Mouse (Mus musculus): ENCODE data around the gene Tifab. TPM values are rescaled to one million over a fixed set of nuclear protein-coding genes. Genes with fewer than 3 reads are reported as not detected.
A peak's percentile ranks its signal among the peaks of the same experiment; 100 is the strongest.

Gene Tifab
- polyA plus RNA-seq, 1 experiment: 9.4 TPM

- WGBS: 27% methylated on average over 12 of the region's 14 CpGs
- H3K27ac ChIP-seq (ENCODE audit: control insufficient read depth, insufficient read depth, low read length): no peak overlapping the region
- TF ChIP-seq POLR2A (IDR thresholded peaks at IDR 0.05; ENCODE audit: control insufficient read depth, extremely low read depth, insufficient read depth, low read length, poor library complexity): no peak
- TF ChIP-seq CTCF (IDR thresholded peaks at IDR 0.05; ENCODE audit: borderline replicate concordance, control insufficient read depth, extremely low read depth, insufficient read depth, low read length, poor library complexity): no peak; the same call in 1 of the 2 replicates
- no peaks in the 10 kb centered on the region for H3K27me3 ChIP-seq (ENCODE audit: control insufficient read depth, insufficient read depth, low read length)
- DNase-seq: peak; percentile 53
- H3K4me1 ChIP-seq (replicated peaks; ENCODE audit: control insufficient read depth, insufficient read depth, low read length): peaks cover 26% of the 10 kb centered on the region
- H3K4me3 ChIP-seq (ENCODE audit: control insufficient read depth, insufficient read depth, low read length): no peak overlapping the region
- no peaks in the 10 kb centered on the region for H3K36me3 ChIP-seq (ENCODE audit: control insufficient read depth, insufficient read depth, low read length)
Measured at GRCm38 (mm10) chr13:56167446-56168402, 11.0 kb downstream of the Tifab start.

- WGBS: 51% methylated on average over 11 of the region's 11 CpGs
- TF ChIP-seq CTCF (IDR thresholded peaks at IDR 0.05; ENCODE audit: borderline replicate concordance, control insufficient read depth, extremely low read depth, insufficient read depth, low read length, poor library complexity) (no peak), POLR2A (IDR thresholded peaks at IDR 0.05; ENCODE audit: control insufficient read depth, extremely low read depth, insufficient read depth, low read length, poor library complexity) (no peak)
- Histone ChIP-seq H3K27ac (ENCODE audit: control insufficient read depth, insufficient read depth, low read length) (no peak overlapping the region), H3K4me3 (ENCODE audit: control insufficient read depth, insufficient read depth, low read length) (no peak overlapping the region), H3K27me3 (ENCODE audit: control insufficient read depth, insufficient read depth, low read length) (no peaks in the 10 kb centered on the region), H3K4me1 (replicated peaks; ENCODE audit: control insufficient read depth, insufficient read depth, low read length) (peaks cover 16% of the 10 kb centered on the region), H3K36me3 (ENCODE audit: control insufficient read depth, insufficient read depth, low read length) (no peaks in the 10 kb centered on the region)
- DNase-seq: no peak
Measured at GRCm38 (mm10) chr13:56165561-56165960, 13.1 kb downstream of the Tifab start.

- no peak for DNase-seq
- TF ChIP-seq POLR2A (IDR thresholded peaks at IDR 0.05; ENCODE audit: control insufficient read depth, extremely low read depth, insufficient read depth, low read length, poor library complexity): no peak
- no peak for TF ChIP-seq CTCF (IDR thresholded peaks at IDR 0.05; ENCODE audit: borderline replicate concordance, control insufficient read depth, extremely low read depth, insufficient read depth, low read length, poor library complexity)
- Histone ChIP-seq H3K36me3 (ENCODE audit: control insufficient read depth, insufficient read depth, low read length) (no peaks in the 10 kb centered on the region), H3K4me3 (ENCODE audit: control insufficient read depth, insufficient read depth, low read length) (no peak overlapping the region), H3K27ac (ENCODE audit: control insufficient read depth, insufficient read depth, low read length) (no peak overlapping the region), H3K27me3 (ENCODE audit: control insufficient read depth, insufficient read depth, low read length) (no peaks in the 10 kb centered on the region), H3K4me1 (replicated peaks; ENCODE audit: control insufficient read depth, insufficient read depth, low read length) (peaks cover 20% of the 10 kb centered on the region)
- WGBS: 88% methylated on average over 3 of the region's 3 CpGs
Measured at GRCm38 (mm10) chr13:56164372-56164771, 14.3 kb downstream of the Tifab start.

- 86% methylated on average over 6 of the region's 6 CpGs for WGBS
- TF ChIP-seq CTCF (IDR thresholded peaks at IDR 0.05; ENCODE audit: borderline replicate concordance, control insufficient read depth, extremely low read depth, insufficient read depth, low read length, poor library complexity) (no peak), POLR2A (IDR thresholded peaks at IDR 0.05; ENCODE audit: control insufficient read depth, extremely low read depth, insufficient read depth, low read length, poor library complexity) (no peak)
- Histone ChIP-seq H3K27ac (ENCODE audit: control insufficient read depth, insufficient read depth, low read length) (no peak overlapping the region), H3K4me1 (replicated peaks; ENCODE audit: control insufficient read depth, insufficient read depth, low read length) (peaks cover 24% of the 10 kb centered on the region), H3K36me3 (ENCODE audit: control insufficient read depth, insufficient read depth, low read length) (no peaks in the 10 kb centered on the region), H3K4me3 (ENCODE audit: control insufficient read depth, insufficient read depth, low read length) (no peak overlapping the region), H3K27me3 (ENCODE audit: control insufficient read depth, insufficient read depth, low read length) (no peaks in the 10 kb centered on the region)
- no peak for DNase-seq
Measured at GRCm38 (mm10) chr13:56163751-56164150, 14.9 kb downstream of the Tifab start.

- 42% methylated on average over 6 of the region's 6 CpGs for WGBS
- no peak overlapping the region for H3K27ac ChIP-seq (ENCODE audit: control insufficient read depth, insufficient read depth, low read length)
- no peak for TF ChIP-seq CTCF (IDR thresholded peaks at IDR 0.05; ENCODE audit: borderline replicate concordance, control insufficient read depth, extremely low read depth, insufficient read depth, low read length, poor library complexity)
- TF ChIP-seq POLR2A (IDR thresholded peaks at IDR 0.05; ENCODE audit: control insufficient read depth, extremely low read depth, insufficient read depth, low read length, poor library complexity): no peak
Measured at GRCm38 (mm10) chr13:56162859-56163258, 15.8 kb downstream of the Tifab start.

DNA sequence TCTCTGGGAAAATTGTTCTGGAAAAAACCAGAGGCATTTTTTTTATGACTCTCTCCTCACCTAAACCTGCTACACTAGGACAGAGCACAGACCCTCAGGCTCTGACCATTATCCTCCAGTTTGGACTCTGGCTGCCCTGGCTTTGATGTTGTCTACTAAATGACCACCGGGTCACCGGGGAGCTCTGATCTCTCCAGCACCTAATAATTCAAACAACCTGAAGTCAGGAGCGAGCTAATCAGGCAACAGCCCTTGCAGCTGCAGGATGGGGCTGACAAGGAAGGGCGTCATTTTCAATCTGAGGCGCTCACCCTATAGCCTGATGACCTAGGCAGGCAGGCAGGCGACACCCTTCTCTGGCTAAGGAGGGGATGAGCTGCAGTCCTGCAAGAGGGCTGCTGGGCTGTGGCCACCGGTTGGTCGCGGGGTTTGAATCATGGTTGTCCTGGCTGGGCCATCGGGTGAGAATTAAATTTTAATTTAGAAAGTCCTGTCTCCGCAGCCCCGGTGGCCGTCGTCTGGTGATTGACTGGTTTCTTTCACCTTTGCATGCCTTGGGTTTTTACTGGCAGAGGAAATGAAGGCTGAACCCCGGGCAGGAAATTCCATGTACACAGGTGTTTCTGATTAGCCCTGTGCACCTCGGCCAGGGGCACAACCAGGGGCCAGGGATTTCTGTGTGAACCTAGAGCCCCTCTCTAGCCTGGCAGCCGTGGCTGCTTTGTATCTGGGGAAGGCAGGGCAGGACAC lies 18.9 kb downstream of the Tifab start:
- Histone ChIP-seq H3K4me3 (ENCODE audit: control insufficient read depth, insufficient read depth, low read length) (no peak overlapping the region), H3K4me1 (replicated peaks; ENCODE audit: control insufficient read depth, insufficient read depth, low read length) (peaks cover 32% of the 10 kb centered on the region), H3K27me3 (ENCODE audit: control insufficient read depth, insufficient read depth, low read length) (no peaks in the 10 kb centered on the region), H3K27ac (ENCODE audit: control insufficient read depth, insufficient read depth, low read length) (no peak overlapping the region), H3K36me3 (ENCODE audit: control insufficient read depth, insufficient read depth, low read length) (no peaks in the 10 kb centered on the region)
- no peak for TF ChIP-seq CTCF (IDR thresholded peaks at IDR 0.05; ENCODE audit: borderline replicate concordance, control insufficient read depth, extremely low read depth, insufficient read depth, low read length, poor library complexity)
- no peak for TF ChIP-seq POLR2A (IDR thresholded peaks at IDR 0.05; ENCODE audit: control insufficient read depth, extremely low read depth, insufficient read depth, low read length, poor library complexity)
- no peak for DNase-seq
- WGBS: 19% methylated on average over 17 of the region's 17 CpGs

More at GRCm38 (mm10) chr13:56162859-56163258, 15.8 kb downstream of the Tifab start:
- Histone ChIP-seq H3K4me3 (ENCODE audit: control insufficient read depth, insufficient read depth, low read length) (no peak overlapping the region), H3K27me3 (ENCODE audit: control insufficient read depth, insufficient read depth, low read length) (no peaks in the 10 kb centered on the region), H3K4me1 (replicated peaks; ENCODE audit: control insufficient read depth, insufficient read depth, low read length) (peaks cover 27% of the 10 kb centered on the region), H3K36me3 (ENCODE audit: control insufficient read depth, insufficient read depth, low read length) (no peaks in the 10 kb centered on the region)
- DNase-seq: no peak

Measured in thymus, adult 2 months (tissue).